Mouse (Mus musculus) hindbrain, embryonic 14.5 days (tissue): ENCODE results near the gene Qpctl. TPM values are rescaled to one million over a fixed set of nuclear protein-coding genes. Genes with fewer than 3 reads are reported as not detected.

Experiments
- ATAC-seq: fragments of 200-750 bp; cut with Nextera tagmentation; 2 replicates; pipeline ENCODE4 v1.8.0; 2017; ENCODE audit warnings: moderate number of reproducible peaks, mild to moderate bottlenecking, moderate TSS enrichment, moderate library complexity; ENCODE audit not compliant: low FRiP score
- DNase-seq: peaks from one replicate; pipeline ENCODE4 v3.0.0-alpha.2; 2015; ENCODE audit warnings: low spot score
- H3K27ac ChIP-seq: fragments of 300-500 bp; sonication (generic); 2 replicates; pipeline ENCODE4 v1.5.1; 2014; ENCODE audit warnings: mild to moderate bottlenecking, moderate library complexity
- H3K27me3 ChIP-seq: fragments of 300-500 bp; sonication (generic); 2 replicates; pipeline ENCODE4 v1.6.1; 2014; ENCODE audit warnings: mild to moderate bottlenecking, low read length, mixed read lengths; ENCODE audit not compliant: control insufficient read depth, insufficient read depth
- H3K36me3 ChIP-seq: fragments of 300-500 bp; sonication (generic); replicated peaks from 2 replicates; pipeline ENCODE4 v1.6.1; 2014; ENCODE audit not compliant: control insufficient read depth, insufficient read depth
- H3K4me1 ChIP-seq: fragments of 300-500 bp; sonication (generic); replicated peaks from 2 replicates; pipeline ENCODE4 v1.6.1; 2014; ENCODE audit warnings: antibody characterized with exemption, low read length, mixed read lengths; ENCODE audit not compliant: control insufficient read depth, insufficient read depth
- H3K4me2 ChIP-seq: fragments of 300-500 bp; sonication (generic); replicated peaks from 2 replicates; pipeline ENCODE4 v1.6.1; 2014; ENCODE audit warnings: mild to moderate bottlenecking, moderate library complexity
- H3K4me3 ChIP-seq: fragments of 300-500 bp; sonication (generic); replicated peaks from 2 replicates; pipeline ENCODE4 v1.5.1; 2014; ENCODE audit warnings: mild to moderate bottlenecking, low read length
- H3K9ac ChIP-seq: fragments of 300-500 bp; sonication (generic); 2 replicates; pipeline ENCODE4 v1.6.1; 2014
- H3K9me3 ChIP-seq: fragments of 300-500 bp; sonication (generic); 2 replicates; pipeline ENCODE4 v1.6.1; 2016; ENCODE audit warnings: low read length; ENCODE audit not compliant: control insufficient read depth
- WGBS: fragments of 180-500 bp; shearing (Covaris S2); extraction: QIAGEN DNeasy Blood & Tissue Kit; methylation state at CpG from one replicate; pipeline ENCODE4 v1.1.7; 2014; 5-methylcytosine and 5-hydroxymethylcytosine counted together
- polyA plus RNA-seq: library from polyadenylated mRNA; unstranded; fragments of >200 nt; fragmentation: Nextera tagmentation; extraction: Ambion mirVana; gene quantifications from 2 replicates; pipeline ENCODE4 v1.2.1, GENCODE M21; 2014

Qpctl gene
- polyA plus RNA-seq, 1 experiment from 2014 or later = 19.1 TPM

DNA sequence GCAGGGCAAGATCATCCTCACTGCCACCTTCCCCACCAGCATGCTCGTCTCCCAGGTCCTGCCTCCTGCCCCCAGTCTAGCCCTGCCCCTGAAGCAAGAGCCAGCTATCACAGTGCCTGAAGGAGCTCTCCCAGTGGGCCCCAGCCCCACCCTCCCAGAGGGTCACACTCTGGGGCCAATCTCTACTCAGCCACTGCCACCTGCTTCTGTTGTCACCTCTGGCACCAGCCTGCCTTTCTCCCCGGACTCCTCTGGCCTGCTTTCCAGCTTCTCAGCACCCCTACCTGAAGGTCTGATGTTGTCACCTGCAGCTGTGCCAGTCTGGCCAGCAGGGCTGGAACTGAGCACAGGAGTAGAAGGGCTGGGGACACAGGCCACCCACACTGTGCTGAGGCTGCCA, 51.9 kb downstream of the Qpctl start:
- H3K9ac ChIP-seq = no peak overlapping the region
- DNase-seq (no peak), ATAC-seq (no peak)
- H3K9me3 ChIP-seq = no peaks in the 10 kb centered on the region
- 65% methylated on average over 2 of the region's 2 CpGs for WGBS
- H3K27ac ChIP-seq = no peak overlapping the region
- H3K27me3 ChIP-seq = peaks cover 19% of the 10 kb centered on the region
- 0 out of 2 replicates have a peak, but pooled peaks cover 4% of the 10 kb centered on the region for H3K36me3 ChIP-seq
- H3K4me1 ChIP-seq = peaks cover 24% of the 10 kb centered on the region; the same call in 1 of the 2 replicates
- no peak overlapping the region for H3K4me3 ChIP-seq
- H3K4me2 ChIP-seq = 0 out of 2 replicates have a peak overlapping the region, but pooled peaks have one; percentile 0

DNA sequence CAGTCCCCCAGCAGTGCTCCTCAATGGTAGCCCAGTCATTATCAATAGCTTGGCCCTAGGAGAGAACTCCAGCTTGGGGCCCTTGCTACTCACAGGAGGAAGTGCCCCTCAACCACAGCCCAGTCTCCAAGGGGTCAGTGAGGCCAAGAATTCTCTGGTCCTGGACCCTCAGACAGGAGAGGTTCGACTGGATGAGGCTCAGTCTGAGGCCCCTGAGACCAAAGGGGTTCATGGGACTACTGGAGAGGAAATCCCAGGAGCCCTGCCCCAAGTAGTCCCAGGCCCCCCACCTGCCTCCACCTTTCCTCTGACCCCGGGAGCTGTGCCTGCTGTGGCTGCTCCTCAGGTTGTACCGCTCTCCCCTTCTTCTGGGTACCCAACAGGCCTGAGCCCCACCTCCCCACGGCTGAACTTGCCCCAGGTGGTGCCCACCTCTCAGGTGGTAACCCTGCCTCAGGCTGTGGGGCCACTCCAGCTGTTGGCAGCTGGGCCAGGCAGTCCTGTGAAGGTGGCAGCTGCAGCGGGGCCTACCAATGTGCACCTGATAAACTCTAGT, 52.6 kb downstream of the Qpctl start:
- DNase-seq (no peak), ATAC-seq (no peak)
- Histone ChIP-seq H3K9me3 (no peaks in the 10 kb centered on the region), H3K4me3 (peak overlapping the region; percentile 52), H3K36me3 (peaks cover 10% of the 10 kb centered on the region; the same call in 1 of the 2 replicates), H3K27ac (no peak overlapping the region), H3K4me1 (peaks cover 28% of the 10 kb centered on the region; the same call in 1 of the 2 replicates), H3K27me3 (peaks cover 22% of the 10 kb centered on the region), H3K4me2 (peak overlapping the region; percentile 94), H3K9ac (0 out of 2 replicates have a peak overlapping the region, but pooled peaks have one; percentile 63)
- 46% methylated on average over 5 of the region's 5 CpGs for WGBS

DNA sequence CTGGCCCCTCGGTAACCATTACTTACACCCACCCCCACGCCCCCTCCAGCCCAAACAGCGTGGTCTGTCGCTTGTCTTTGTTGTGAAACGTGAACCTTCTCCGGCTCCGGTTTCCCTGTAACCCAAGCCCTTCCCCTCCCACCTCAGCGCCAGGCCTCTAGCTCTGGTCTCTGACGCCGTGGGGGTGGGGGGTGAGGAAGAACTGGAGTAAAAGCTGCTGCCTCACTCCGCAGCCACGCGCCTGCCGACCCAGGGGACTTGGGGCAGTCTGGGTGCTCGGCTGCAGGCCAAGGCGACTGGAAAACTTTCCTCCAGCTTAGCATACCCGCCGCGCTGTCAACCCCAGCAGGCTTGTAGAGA, 53.4 kb downstream of the Qpctl start:
- WGBS = under 1% methylated on average over 19 of the region's 19 CpGs
- DNase-seq (no peak), ATAC-seq (no peak)
- H3K9me3 ChIP-seq = no peaks in the 10 kb centered on the region
- peak overlapping the region; percentile 52 for H3K4me3 ChIP-seq
- peaks cover 30% of the 10 kb centered on the region for H3K27me3 ChIP-seq
- peak overlapping the region; percentile 94 for H3K4me2 ChIP-seq
- H3K27ac ChIP-seq = no peak overlapping the region
- peaks cover 28% of the 10 kb centered on the region; the same call in 1 of the 2 replicates for H3K4me1 ChIP-seq
- H3K36me3 ChIP-seq = peaks cover 17% of the 10 kb centered on the region
- peak overlapping the region; percentile 63 for H3K9ac ChIP-seq

DNA sequence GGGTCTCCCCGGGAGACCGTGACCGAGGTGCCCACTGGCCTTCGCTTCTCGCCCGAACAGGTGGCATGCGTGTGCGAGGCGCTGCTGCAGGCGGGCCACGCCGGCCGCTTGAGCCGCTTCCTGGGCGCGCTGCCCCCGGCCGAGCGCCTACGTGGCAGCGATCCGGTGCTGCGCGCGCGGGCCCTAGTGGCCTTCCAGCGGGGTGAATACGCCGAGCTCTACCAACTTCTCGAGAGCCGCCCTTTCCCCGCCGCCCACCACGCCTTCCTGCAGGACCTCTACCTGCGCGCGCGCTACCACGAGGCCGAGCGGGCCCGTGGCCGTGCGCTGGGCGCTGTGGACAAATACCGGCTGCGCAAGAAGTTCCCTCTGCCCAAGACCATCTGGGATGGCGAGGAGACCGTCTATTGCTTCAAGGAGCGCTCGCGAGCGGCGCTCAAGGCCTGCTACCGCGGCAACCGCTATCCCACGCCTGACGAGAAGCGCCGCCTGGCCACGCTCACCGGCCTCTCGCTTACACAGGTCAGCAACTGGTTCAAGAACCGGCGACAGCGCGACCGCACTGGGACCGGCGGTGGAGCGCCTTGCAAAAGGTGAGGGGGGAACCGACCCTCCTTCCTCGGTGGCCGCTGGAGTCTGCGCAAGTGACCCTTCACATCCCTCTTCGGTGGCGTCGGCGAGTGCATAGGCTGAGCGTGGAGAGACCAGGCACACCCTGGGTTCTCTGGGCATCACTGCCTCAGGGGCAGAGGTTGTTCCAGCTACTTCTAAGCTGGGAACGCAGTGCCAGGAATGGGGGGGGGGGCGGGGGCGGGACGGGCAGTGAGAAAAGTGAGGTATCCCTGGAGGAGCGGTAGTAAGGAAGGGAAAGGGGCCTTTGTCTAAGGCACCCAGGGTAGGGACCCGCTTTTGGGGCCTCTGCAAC, 54.0 kb downstream of the Qpctl start:
- Histone ChIP-seq H3K4me3 (peak overlapping the region; percentile 52), H3K9me3 (no peaks in the 10 kb centered on the region), H3K27me3 (peaks cover 30% of the 10 kb centered on the region), H3K36me3 (peaks cover 23% of the 10 kb centered on the region), H3K27ac (peak overlapping the region; percentile 70), H3K9ac (peak overlapping the region; percentile 63), H3K4me2 (peak overlapping the region; percentile 94), H3K4me1 (peaks cover 28% of the 10 kb centered on the region; the same call in 1 of the 2 replicates)
- DNase-seq (no peak), ATAC-seq (peak; percentile 1; the same call in 1 of the 2 replicates)
- WGBS = under 1% methylated on average over 86 of the region's 87 CpGs

DNA sequence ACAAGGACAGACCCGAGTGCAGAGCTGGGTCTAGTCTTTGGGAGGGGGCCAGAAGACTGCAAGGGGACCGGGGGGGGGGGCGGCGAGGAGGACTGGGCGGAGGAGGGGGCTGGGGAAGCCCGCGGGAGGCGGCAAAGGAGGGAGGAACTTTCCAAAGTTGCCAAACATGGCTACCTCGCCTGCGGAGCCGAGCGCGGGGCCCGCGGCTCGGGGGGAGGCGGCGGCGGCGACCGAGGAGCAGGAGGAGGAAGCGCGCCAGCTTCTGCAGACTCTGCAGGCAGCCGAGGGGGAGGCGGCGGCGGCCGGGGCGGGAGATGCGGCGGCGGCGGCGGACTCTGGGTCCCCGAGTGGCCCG, 54.6 kb downstream of the Qpctl start, which contains the start of gene Six5:
Gene Six5 (plus strand): TSS at position 124 of the 355 bp plus-strand sequence.
- peak within 1 kb of the TSS; percentile 70 for H3K27ac ChIP-seq
- peak within 1 kb of the TSS; percentile 63 for H3K9ac ChIP-seq
- DNase-seq = no peak
- no peak for ATAC-seq
- WGBS = 2% methylated on average over 27 of the region's 36 CpGs
- H3K36me3 ChIP-seq = peaks cover 29% of the 10 kb centered on the region
- H3K4me1 ChIP-seq = peaks cover 28% of the 10 kb centered on the region; the same call in 1 of the 2 replicates
- peak within 1 kb of the TSS; percentile 94 for H3K4me2 ChIP-seq
- peak within 1 kb of the TSS; percentile 52 for H3K4me3 ChIP-seq
- peaks cover 30% of the 10 kb centered on the region for H3K27me3 ChIP-seq
- no peaks in the 10 kb centered on the region for H3K9me3 ChIP-seq

DNA sequence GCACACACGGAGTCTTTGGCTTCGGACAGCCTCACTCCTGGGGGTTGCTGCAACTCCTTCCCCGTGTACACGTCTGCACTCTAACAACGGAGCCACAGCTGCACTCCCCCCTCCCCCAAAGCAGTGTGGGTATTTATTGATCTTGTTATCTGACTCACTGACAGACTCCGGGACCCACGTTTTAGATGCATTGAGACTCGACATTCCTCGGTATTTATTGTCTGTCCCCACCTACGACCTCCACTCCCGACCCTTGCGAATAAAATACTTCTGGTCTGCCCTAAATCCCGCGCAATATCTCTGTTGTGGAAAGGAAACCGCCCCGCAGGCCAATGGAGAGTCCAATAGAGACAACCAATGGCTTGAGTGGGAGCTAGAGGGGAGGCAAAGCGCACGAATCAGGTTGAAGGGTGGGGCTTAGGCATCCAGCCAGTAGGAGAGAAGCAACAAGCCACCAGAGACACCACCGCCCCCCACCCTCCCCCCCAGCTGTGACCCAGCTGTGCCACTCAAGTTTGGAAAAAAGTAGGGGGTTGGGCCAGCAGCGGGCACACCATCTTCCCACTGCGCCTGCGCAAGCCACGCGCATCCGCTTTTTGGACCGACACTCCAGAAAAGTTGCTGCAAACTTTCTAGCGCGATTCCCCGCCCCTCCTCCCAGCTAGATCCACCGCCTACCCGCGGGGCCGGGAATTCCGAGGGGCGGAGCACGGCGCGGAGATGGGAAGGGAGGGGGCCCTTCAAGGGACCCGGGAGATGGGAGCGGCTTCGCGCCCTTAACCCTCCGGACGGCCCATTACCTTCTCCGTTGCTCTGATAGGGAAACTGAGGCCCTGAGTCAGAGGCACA, 55.3 kb downstream of the Qpctl start:
- Histone ChIP-seq H3K4me3 (peak overlapping the region; percentile 52), H3K4me2 (peak overlapping the region; percentile 94), H3K36me3 (peaks cover 34% of the 10 kb centered on the region), H3K27me3 (peaks cover 30% of the 10 kb centered on the region), H3K9ac (peak overlapping the region; percentile 63; the same call in 1 of the 2 replicates), H3K27ac (peak overlapping the region; percentile 70), H3K9me3 (no peaks in the 10 kb centered on the region), H3K4me1 (peaks cover 28% of the 10 kb centered on the region; the same call in 1 of the 2 replicates)
- DNase-seq (peak; percentile 91), ATAC-seq (peak; percentile 72)
- WGBS = under 1% methylated on average over 45 of the region's 45 CpGs

DNA sequence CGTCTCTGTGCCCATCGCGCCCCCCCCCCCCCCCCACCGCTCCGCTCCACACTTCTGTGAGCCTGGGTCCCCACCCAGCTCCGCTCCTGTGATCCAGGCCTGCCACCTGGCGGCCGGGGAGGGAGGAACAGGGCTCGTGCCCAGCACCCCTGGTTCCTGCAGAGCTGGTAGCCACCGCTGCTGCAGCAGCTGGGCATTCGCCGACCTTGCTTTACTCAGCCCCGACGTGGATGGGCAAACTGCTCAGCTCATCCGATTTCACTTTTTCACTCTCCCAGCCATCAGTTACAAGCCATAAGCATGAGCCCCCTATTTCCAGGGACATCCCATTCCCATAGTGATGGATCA, 55.9 kb downstream of the Qpctl start:
- Histone ChIP-seq H3K4me3 (peak overlapping the region; percentile 52), H3K27me3 (peaks cover 30% of the 10 kb centered on the region), H3K4me2 (peak overlapping the region; percentile 94), H3K36me3 (peaks cover 40% of the 10 kb centered on the region), H3K4me1 (peaks cover 28% of the 10 kb centered on the region; the same call in 1 of the 2 replicates), H3K27ac (no peak overlapping the region), H3K9me3 (no peaks in the 10 kb centered on the region), H3K9ac (peak overlapping the region; percentile 16; the same call in 1 of the 2 replicates)
- DNase-seq (peak; percentile 52), ATAC-seq (0 out of 2 replicates have a peak, but pooled peaks have one; percentile 15)
- 3% methylated on average over 15 of the region's 15 CpGs for WGBS

DNA sequence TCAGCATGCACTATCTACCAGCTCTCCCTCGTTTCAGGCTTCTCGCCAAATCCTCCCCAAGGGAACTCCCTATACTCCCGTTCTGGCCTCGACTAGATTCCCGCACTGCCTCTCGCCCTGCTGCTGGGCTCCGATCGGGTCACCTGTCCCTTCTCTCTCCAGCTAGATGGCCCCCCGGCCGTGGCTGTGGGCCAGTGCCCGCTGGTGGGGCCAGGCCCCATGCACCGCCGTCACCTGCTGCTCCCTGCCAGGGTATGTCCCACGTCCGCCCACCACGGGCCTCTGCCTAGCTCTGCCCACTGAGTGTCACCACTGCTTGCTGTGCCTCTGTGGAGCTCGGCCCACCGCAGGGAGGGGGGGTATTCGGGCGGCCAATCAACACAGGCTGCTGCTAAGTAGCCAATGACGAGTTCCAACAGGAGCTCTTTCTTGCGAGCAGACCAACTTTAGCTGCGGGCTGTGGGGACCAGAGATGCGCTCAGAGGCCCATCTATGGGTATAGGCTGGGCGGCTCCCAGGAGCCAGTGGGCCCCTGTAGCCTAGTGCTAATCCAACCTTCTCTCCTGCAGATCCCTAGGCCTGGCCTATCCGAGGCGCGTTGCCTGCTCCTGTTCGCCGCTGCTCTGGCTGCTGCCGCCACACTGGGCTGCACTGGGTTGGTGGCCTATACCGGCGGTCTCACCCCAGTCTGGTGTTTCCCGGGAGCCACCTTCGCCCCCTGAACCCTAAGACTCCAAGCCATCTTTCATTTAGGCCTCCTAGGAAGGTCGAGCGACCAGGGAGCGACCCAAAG, 56.5 kb downstream of the Qpctl start:
- H3K4me2 ChIP-seq = peak overlapping the region; percentile 94
- H3K4me3 ChIP-seq = peak overlapping the region; percentile 52; the same call in 1 of the 2 replicates
- peaks cover 46% of the 10 kb centered on the region for H3K36me3 ChIP-seq
- H3K9me3 ChIP-seq = no peaks in the 10 kb centered on the region
- peaks cover 30% of the 10 kb centered on the region for H3K27me3 ChIP-seq
- 0 out of 2 replicates have a peak overlapping the region, but pooled peaks have one; percentile 9 for H3K27ac ChIP-seq
- peaks cover 28% of the 10 kb centered on the region; the same call in 1 of the 2 replicates for H3K4me1 ChIP-seq
- ATAC-seq (peak; percentile 44), DNase-seq (peak; percentile 44)
- peak overlapping the region; percentile 16; the same call in 1 of the 2 replicates for H3K9ac ChIP-seq
- 4% methylated on average over 38 of the region's 38 CpGs for WGBS
